ENCODE assay signal across 8 mouse cellular contexts in genomic region chr5:23890734-23891133, GRCm38 (mm10). TPM values are rescaled to one million over a fixed set of nuclear protein-coding genes. Genes with fewer than 3 reads are reported as not detected.
A peak's percentile ranks its signal among the peaks of the same experiment; 100 is the strongest.
DNase-seq lines count a peak whose midpoint lies in the region; ATAC-seq and TF ChIP-seq lines count a peak whose summit lies in the region.

No protein-coding gene starts in this region.

- no peaks in the 10 kb centered on the region for H3K9me3 ChIP-seq in kidney, postnatal 0 days (replicated peaks; ENCODE audit: low read length)
- H3K9me3 ChIP-seq in liver, embryonic 11.5 days (ENCODE audit: control insufficient read depth, low read length) = no peaks in the 10 kb centered on the region

- H3K4me3 ChIP-seq in kidney, postnatal 0 days (replicated peaks; ENCODE audit: low read depth, low read length) = no peak overlapping the region
- H3K4me3 ChIP-seq in liver, embryonic 11.5 days (ENCODE audit: low read depth, low read length) = no peak overlapping the region

- 46% methylated on average over 9 of the region's 10 CpGs for WGBS in kidney, postnatal 0 days
- 35% methylated on average over 10 of the region's 10 CpGs for WGBS in liver, embryonic 11.5 days

- H3K4me1 ChIP-seq in kidney, postnatal 0 days (replicated peaks; ENCODE audit: insufficient read depth, low read length) = no peaks in the 10 kb centered on the region
- H3K4me1 ChIP-seq in liver, embryonic 11.5 days (replicated peaks; ENCODE audit: control insufficient read depth, insufficient read depth, low read length) = no peaks in the 10 kb centered on the region

- no peak overlapping the region for H3K4me2 ChIP-seq in kidney, postnatal 0 days (ENCODE audit: low read length)
- H3K4me2 ChIP-seq in liver, embryonic 11.5 days = no peak overlapping the region

- peak; percentile 50 to 52 for DNase-seq in urinary bladder, adult 18-20 months (ENCODE audit: low spot score in 2 of 2)
- no peak for DNase-seq in urinary bladder, postnatal 10 days (ENCODE audit: low spot score)
- peak; percentile 24 for DNase-seq in cerebellum, adult 8-10 months
- peak; percentile 56 to 74 for DNase-seq in frontal cortex, postnatal 36 days (ENCODE audit: low spot score in 2 of 2)
- DNase-seq in kidney, postnatal 0 days (ENCODE audit: low spot score) = peak; percentile 87
- DNase-seq in liver, embryonic 11.5 days (ENCODE audit: low spot score) = peak; percentile 38
- peak; percentile 72 for DNase-seq in retina, embryonic 14.5 days (ENCODE audit: low spot score)
- DNase-seq in urinary bladder, postnatal 14 days (ENCODE audit: low spot score) = peak; percentile 82

- no peak overlapping the region for H3K9ac ChIP-seq in kidney, postnatal 0 days (ENCODE audit: low read depth, low read length)
- H3K9ac ChIP-seq in liver, embryonic 11.5 days (ENCODE audit: low read depth, low read length) = no peak overlapping the region

- no peaks in the 10 kb centered on the region for H3K27me3 ChIP-seq in kidney, postnatal 0 days (ENCODE audit: insufficient read depth, low read length)
- H3K27me3 ChIP-seq in liver, embryonic 11.5 days (replicated peaks; ENCODE audit: control insufficient read depth, insufficient read depth, low read length) = no peaks in the 10 kb centered on the region

- H3K27ac ChIP-seq in kidney, postnatal 0 days = no peak overlapping the region
- H3K27ac ChIP-seq in liver, embryonic 11.5 days (ENCODE audit: low read depth, low read length) = no peak overlapping the region

- TF ChIP-seq CTCF in kidney, postnatal 0 days (IDR thresholded peaks at IDR 0.05; ENCODE audit: low read depth) = peak; percentile 71

- no peaks in the 10 kb centered on the region for H3K36me3 ChIP-seq in kidney, postnatal 0 days (ENCODE audit: insufficient read depth, low read length)
- no peaks in the 10 kb centered on the region for H3K36me3 ChIP-seq in liver, embryonic 11.5 days (ENCODE audit: control insufficient read depth, insufficient read depth, low read length)

- peak; percentile 29; the same call in 1 of the 2 replicates for ATAC-seq in kidney, postnatal 0 days (replicated peaks; ENCODE audit: low FRiP score, low read depth)
- ATAC-seq in liver, embryonic 11.5 days (replicated peaks; ENCODE audit: low FRiP score) = peak; percentile 43; the same call in 1 of the 2 replicates

RNA-seq across cellular contexts. Expression of gene Tomm7, which starts 46.8 kb away (rescaled TPM):
- 121 and 137 TPM in 2 replicates for polyA plus RNA-seq in kidney, postnatal 0 days (2015; fragmentation: Nextera tagmentation; extraction: Ambion mirVana)
- polyA plus RNA-seq in liver, embryonic 11.5 days (2014; fragmentation: Nextera tagmentation; extraction: Ambion mirVana) = 137 and 149 TPM in 2 replicates
